Mouse (Mus musculus): Measurements from ENCODE around the gene Slc7a8.

Slc7a8 gene

DNA sequence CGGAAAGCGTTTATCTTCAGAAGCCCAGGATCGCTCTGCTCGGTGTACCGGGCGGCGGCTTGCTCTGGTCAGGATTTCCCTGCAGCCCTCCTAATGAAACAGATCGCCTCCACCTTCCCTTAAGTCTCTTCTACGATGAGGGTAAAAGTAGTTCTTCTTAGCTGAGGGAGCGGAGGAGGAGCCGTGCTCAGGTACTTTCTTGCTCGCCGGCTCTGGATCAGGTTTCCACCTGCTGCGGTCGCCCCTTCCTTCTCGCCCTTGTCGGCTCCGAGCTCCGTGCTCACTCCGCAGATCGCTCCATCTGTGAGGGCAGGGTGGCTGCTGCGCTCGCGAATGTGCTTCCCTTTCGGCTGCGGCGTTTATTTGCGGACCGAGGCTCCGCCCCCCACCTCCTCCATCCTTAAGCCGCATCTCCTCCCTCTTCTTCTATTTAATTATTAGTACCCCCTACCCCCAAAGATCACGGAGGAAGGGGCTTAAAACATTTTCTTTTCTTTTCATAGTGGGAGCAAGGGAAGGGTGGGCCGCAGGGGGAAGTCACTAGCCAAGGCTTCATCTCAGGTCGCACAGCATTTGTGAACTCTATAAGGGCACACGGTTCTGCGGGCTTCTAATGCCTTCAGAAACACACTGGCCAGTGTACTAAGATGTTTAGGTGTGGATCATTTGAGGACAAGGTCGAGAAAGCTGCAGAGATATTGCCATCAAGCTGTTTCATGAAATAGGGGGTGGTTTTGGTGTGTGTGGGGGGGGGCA lies at the start of gene Slc7a8:
Gene Slc7a8 (minus strand): TSS at position 337 of the 756 bp plus-strand sequence.
- no peak for DNase-seq (ENCODE audit: low read depth, low spot score)

DNA sequence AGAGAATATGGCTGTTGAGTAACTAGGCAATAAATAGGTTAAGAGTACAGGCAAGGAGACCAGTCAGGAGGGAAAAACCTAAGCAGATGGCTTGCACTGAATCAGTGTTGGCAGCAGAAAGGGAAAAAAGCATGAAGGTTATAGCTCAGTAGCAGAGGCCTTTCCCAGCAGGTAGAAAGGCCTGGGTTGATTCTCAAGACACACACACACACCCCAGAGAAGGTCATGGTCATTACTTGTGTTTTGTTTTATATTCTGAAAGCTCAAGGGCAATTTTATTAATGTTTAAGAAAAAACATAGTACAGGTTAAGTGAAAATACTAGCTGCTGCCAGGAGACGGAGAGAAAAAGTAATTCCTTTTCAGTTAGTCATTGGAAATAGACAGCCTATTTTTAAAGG lies 42.0 kb upstream of the Slc7a8 start:
- no peak for DNase-seq (ENCODE audit: low read depth, low spot score)

DNA sequence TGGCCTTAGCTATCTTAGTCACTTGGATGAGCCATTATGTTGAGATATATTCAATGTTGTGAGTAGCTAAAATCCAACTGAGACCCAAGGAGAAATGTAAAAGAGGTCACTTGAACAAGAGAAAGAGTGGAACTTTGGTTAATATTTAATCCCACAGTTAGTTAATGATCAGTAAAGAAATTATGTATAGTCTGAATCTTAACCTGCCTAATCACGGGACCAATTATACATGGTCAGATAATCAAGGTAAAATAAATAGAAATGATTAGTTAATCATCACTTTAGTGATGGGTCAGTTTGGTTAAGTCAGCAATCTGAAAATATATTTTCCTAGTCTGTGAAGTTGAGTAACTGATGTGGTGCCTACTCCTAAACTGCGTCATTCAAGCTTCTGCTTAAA lies 40.6 kb upstream of the Slc7a8 start:
- no peak for DNase-seq (ENCODE audit: low read depth, low spot score)

DNA sequence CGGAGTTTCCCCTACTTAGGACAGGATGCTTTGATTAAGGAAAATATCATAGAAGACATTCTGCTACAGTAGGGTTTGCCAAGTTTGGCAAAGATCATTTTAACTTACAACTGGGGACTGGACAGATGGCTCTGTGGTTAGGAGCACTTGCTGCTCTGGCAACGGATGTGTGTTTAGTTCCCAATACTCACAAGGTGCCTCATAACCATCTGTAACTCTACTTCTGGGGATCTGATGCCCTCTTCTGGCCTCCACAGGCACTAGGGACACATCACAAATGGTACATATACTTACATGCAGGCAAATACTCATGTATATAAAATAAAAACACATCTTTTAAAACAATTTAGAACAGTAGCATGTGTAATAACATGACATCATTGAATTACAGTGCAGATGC lies 36.0 kb upstream of the Slc7a8 start:
- peak; percentile 32 for DNase-seq (ENCODE audit: low read depth, low spot score)

DNA sequence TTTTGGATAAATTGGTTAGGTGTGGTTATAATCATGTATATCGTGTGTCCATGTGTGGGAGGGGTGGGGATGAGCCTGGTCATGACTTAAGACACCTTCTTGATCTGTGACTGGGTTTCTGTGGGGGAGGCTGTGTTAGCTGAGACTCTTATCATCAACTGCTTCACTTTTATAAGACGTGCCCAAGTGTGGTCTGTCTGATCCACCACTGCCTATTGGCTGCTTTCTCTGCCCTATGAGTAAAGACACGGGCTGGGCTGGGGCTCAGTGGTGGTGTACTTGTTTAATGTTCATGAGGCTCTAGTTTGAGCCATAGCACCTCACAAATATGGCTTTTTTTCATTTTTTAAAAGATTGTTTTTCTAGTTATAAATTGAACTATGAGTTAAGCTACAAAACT lies 34.0 kb upstream of the Slc7a8 start:
- no peak for DNase-seq (ENCODE audit: low read depth, low spot score)

DNA sequence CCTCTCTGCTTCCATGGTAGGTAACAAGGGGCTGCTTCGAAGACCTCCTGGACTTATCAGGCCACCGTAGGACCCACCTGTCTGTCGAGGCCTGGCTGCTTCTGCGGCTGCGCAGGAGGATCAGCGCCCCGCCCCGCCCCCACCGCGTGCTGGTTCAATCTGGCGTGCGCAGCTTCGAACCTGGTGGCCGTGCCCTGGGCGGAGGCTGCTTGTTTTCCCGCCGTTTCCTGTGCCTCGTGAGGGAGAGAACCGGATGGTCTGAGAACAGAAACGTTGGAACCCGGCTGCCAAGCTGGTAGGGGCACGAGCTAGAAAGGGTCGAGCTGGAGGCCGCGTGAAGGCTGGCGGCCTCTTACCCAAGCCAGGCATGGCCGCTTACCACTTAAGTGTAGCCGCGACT lies 32.2 kb upstream of the Slc7a8 start, which contains the start of gene Rnf212b:
Gene Rnf212b (plus strand): TSS at position 151 of the 400 bp plus-strand sequence.
- no peak for DNase-seq (ENCODE audit: low read depth, low spot score)

DNA sequence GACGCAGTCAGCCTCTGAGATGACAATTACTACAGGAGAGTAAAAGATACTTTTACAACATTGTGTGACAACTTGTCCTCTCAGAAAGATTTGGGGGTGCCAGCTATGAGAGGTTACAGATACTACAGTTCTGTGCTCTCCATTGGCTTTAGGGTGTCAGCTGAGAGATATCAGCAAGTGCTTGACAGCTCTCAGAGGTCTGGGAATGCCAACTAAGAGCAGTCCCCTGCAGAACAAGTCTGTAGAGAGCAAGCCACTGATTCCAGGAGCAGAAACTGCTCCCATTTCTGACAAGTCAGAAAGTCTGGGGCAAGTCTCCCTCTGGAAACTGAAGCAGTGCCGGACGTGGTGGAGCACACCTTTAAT lies 27.9 kb upstream of the Slc7a8 start:
- DNase-seq (ENCODE audit: low read depth, low spot score) = no peak

DNA sequence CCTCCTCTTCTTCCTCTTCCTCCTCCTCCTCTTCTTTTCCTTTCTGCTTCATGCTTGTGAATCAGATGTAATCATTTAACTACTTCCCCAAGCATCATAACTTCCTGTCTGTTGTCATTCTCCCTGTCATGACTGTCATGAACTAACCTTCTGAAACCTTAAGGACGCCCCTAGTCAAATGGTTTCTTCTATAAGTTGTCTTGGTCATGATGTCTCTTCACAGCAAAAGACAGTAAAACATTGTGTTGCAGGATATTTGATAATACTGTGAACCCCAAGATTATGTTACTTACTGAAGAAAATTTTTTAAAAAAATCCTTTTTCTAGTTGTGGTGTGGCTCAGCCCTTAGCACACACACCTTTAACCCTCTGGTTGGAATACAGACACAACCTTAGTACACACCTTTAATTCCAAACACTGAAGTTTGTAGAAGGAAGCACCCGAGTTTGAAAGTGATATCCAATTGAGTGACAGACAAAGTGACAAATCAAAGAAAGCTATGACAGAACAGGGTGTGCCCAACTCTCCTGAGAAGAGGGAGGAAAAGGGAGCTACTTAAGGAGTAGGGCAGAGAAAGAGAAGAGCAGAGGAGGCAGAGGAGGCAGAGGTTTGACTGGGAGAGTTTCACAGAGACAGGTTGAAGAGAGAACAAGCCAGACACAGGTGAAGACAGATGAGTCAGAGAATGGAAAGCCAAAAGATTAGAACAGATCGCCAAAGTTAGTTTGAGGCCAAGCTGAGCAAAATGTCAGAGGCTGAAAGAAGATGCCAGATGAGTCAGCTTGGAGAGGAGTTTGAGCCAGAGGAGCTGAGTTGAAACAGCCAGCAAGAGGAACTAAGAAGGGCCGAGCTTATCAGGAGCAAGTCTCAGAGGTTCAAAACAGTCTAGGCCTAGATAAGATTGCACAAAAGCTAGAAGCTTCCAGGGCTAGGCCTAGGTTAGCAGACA lies 27.2 kb upstream of the Slc7a8 start:
- no peak for DNase-seq (ENCODE audit: low read depth, low spot score)

DNA sequence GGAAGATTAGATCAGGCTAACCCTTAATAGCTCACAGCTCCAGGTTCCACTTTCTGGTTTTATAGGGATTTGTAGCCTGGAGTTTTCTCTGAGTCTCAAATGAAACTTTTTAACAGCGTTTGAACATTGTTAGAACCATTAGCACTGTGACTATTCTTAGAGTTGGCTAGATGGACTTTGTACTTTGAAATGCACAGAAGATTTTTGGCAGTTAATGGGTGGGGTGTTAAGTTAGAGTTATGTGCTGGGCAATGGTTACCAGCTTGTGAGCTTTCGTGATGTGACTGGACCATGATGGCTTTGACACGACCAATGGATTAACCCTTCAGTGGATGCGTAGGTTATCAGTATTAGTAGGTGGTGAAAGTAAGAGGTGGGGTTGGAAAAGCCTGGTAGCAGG lies 24.4 kb upstream of the Slc7a8 start:
- no peak for DNase-seq (ENCODE audit: low read depth, low spot score)

DNA sequence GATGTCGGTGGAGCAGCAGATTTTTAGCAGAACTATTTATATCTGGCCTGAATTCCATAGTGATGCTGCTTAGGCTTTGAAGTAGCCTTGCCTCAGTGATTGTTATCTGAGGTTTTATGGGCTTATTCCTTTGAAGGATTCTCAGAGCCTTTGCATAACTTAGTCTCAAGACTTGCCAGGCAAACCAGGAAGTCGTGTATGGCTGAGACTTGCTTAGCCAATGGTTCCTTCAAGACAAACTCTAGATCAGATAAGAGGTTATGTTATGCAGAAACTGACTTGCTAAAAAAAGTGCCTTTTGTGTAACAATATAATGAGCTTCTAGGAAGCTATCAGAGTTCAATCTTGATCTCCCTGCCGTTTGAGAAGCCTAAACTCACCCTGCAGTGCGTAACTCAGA lies 20.7 kb upstream of the Slc7a8 start:
- no peak for DNase-seq (ENCODE audit: low read depth, low spot score)

DNA sequence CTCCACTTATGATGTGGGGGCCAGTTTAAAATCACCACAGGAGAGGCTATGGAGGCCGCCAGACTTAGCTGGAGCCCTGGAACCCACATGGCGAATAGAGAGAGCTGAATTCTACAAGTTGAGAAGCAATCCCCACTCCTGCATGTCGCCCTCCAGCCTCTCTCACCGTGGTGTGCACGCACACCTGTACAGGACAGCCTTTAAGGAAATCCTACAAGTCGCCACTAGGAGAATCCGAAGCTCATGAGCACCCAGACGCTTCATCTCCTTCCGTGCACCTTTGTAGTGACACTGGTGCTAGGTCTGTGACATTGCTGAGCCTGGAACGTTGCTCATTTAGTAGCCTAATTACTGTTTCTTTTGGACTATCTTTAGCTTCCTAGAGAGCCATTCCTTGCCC lies 17.9 kb upstream of the Slc7a8 start:
- no peak for DNase-seq (ENCODE audit: low read depth, low spot score)

DNA sequence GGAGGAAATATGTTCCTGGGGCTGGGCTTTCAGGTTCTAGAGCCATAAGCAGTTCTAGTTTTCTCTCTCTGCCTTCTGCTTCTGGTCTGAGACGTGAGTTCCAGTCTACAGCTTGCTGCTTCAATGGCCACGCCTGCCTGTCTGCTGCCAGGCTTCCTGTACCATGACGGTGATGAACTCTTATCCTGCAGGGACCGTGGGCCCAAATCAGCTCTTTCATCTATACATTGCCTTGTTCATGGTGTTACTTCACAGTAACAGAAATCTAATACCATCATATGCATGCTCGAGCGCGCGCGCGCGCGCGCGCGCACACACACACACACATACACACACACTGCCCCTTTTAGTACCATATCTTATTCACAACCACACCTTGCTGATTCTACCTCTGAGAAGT lies 15.0 kb upstream of the Slc7a8 start:
- DNase-seq (ENCODE audit: low read depth, low spot score) = no peak

DNA sequence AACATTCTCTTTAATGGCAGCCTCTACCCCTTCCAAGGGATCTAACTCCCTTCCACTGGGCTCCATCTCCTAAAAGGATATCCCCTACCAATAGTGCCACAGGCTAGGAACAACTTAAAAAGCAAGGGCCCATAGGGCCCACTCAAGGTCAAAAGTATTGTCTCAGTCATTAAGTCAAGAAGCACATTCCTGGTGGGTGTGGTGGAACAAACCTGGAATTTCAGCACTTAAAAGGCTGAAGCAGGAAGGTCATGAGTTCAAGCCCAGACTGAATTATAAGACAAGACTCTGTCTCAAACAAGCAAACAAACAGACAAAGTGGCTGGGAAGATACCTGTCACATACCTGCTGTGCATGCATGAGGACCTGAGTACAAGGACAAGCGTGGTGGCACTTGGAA lies 14.2 kb upstream of the Slc7a8 start:
- no peak for DNase-seq (ENCODE audit: low read depth, low spot score)

DNA sequence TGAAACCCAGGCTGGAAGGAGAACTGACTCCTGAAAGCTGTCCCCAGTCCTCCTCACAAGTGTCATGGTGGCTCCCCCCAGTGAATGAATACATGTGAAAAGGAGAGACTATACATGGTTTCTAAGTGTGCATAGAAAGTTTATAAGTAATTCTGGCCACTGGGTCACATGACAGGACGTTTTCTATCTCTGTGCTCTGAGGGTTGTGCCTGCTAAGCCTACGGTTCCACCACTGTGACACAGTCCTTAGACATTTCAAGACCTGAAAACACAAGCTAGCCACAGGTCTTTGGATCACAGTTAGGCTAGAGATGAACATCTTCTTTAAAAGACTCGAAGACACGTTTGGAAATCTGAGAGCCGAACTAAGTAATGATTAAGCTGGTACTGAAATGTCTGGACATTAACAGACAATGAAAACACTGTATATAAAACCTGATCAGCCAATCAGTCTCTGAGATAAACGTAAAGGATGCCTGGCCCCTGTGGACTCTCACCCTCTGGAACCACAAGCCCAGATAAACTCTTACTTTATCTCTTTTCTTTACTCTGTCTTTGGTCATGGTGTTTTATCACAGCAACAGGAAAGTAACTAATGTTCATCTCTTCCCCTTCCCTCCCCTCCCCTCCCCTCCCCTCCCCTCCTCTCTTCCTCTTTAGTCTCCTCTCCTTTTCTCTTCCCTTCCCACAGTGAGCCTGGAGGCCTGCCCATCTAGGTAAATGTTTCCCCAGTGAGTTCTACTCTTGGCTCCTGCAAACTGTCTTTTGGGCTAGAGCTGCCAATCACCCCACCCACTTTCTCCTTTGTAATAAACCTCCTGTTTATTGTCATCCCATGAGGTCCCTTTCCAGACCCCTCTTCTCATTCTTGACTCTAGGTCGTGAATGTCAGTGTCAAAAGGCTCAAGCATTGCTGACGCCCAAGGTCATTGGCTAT lies 12.4 kb upstream of the Slc7a8 start:
- no peak for DNase-seq (ENCODE audit: low read depth, low spot score)

DNA sequence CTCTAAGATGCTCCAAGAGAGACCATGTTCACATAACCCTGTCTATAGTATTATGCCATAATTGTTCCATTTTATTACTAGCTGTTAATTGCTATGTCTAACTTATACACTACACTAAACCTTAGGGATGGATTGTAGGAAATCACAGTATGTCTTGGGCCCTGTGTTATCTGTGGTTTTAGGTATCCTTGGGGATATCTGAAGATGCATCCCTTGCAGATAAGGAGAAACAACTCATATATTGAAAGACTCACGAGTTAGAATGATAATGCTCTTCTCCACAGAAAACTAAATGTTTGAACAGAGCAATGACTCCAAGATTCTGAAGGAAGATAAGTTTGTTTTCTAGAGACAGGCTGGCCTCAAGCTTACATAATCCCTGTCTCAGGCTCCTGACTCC lies 11.6 kb upstream of the Slc7a8 start:
- no peak for DNase-seq (ENCODE audit: low read depth, low spot score)

DNA sequence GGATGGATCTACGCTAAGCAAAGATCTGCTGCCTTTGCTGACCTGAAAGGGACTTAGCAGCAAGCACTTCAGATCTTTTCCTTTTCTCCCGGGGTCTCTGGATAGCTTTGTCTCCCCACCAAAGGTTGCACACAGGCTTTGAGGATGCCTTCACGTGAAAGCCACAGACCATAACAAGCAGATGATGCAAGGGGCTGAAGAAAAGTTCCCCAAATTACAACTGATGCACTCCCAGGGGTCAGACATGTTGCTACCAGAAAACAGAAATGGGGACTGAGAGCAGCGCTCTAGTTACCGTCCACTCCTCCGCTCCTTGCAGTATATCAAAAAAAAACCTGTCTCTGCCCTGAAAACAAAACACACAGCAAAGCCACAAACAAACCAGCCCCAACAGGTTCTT lies 10.4 kb upstream of the Slc7a8 start:
- DNase-seq (ENCODE audit: low read depth, low spot score) = no peak

DNA sequence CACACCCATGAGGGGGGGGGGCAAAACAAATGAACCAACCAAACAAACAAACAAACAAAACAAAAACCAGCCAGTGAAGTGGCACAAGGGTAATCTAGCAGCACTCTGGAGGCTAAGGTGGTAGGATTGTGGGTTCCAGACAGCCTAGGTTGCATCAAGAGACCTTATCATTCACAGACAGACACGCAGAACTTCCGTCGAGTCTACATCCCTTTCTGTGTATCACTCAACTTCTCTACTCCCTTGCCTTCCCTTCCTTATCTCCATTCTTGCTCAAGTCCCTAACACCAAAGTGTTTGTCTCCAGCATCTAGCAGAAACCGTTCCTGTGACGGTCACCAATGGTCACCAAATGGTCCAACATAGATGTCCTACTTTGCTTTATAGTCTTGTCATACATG lies 6.5 kb upstream of the Slc7a8 start:
- no peak for DNase-seq (ENCODE audit: low read depth, low spot score)

DNA sequence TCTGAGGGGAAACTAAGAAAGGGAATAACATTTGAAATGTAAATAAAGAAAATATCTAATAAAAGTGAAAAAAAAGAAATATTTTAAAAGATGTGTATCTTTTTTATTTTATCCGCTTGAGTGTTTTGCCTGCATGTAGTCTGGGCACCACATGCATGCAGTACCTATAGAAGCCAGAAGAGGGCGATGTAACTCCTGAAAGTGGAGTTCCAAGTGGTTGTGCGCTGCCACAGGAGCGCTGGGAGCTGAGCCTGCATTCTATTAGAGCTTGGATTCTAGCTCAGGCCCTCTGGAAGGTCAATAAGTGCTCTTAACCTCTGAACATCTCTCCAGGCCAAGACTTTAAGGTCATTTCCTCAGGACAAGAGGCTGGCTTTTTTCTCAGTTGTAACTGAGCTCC lies 5.5 kb upstream of the Slc7a8 start:
- no peak for DNase-seq (ENCODE audit: low read depth, low spot score)

DNA sequence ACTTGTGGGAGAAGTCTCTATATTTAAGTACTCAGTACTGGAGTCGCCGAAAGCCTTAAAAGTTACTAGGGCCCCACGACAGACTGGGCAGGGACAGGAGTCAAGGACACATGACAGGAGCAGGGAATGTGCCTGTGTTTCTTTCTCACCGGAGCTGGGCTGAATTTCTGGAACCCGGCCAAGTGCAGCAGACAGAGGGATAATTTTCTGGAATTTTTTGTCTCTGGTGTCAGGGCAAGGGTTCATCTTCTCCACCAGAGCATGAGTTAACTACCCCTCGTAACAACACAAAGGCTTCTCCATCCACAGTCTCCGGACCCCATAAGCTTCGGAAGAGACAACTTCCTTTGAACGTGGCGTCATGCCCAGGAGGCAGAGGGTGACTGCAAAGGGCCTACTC lies 4.7 kb upstream of the Slc7a8 start:
- DNase-seq (ENCODE audit: low read depth, low spot score) = no peak

DNA sequence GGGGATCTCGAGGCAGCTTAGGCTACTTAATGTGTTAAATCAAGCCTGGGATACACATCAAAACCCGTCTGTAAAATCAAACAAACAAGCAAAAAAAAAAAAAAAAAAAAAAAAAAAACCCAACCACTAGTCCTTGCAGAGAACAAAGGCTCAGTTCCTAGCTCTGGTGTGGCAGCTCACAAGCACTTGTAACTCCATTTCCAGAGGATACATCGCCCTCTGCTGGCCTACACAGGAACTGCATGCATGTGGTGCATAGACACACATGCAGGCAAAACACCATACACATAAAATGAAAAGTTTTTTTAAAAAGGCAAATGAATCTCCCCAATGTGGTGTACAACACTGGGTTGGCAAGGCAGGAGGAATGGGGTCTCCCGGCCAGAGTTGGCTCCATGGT lies 4.2 kb upstream of the Slc7a8 start:
- peak; percentile 60 for DNase-seq (ENCODE audit: low read depth, low spot score)

DNA sequence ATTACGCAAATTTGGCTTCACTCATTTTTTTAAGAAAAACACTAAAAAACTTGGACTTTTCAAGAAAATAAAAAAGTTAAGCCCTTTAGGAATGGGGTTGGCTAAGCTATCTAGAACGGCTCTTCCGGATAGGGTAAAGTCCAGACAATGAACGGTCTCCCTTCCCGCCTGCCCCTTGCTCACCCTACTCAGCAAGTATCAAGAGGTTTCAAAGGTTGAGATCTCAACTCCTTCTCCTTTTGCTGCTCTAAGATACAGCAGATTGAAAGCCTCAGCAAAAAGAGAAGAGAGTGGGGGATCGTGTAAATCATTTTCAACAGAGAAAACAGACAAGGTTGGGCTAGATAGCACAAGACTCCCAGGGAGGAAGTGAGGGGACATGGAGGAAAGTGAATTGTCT lies 1.2 kb upstream of the Slc7a8 start:
- no peak for DNase-seq (ENCODE audit: low read depth, low spot score)
